Mouse (Mus musculus): ENCODE measurements around the gene Ppm1e. TPM values are rescaled to one million over a fixed set of nuclear protein-coding genes. Genes with fewer than 3 reads are reported as not detected.

Ppm1e gene
- total and polyA plus RNA-seq, 3 experiments: 0.64 to 0.86 (median 0.74) TPM

DNA sequence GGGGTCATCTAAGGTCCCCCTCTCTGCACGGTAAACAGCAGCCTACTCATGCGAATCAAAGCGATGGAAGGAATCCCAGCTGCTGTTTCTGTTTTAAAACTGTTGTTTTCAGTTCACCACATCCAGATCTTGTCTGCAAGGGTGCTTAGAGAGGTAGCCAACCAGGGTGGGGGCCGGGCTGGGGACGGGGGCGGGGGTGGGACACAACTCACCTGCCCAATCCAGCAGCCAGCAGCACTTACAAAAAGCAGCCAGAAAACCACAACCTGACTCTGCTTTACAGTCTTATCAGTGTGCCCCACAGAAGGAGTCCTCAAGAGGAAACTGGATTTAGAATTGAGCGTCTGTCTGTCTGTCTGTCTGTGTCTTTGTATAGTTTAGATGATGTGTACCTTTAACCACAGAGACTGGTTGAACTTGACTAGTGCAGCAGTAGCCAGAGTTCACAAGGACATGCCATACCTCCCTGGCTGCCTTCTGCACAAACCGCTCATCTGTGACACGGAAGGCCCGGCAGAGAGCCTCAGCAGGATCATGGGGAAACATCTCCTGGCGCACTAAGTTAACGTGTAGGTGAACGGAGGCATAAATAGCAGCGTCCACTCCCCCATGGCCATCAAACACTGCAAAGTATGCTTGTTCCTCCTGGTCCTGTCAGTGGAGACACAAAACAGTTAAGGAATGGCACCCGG lies 118.5 kb downstream of the Ppm1e start:
- dilution Hi-C loops (cut with MboI; ENCODE audit: extremely low pct_ligation_motif_present, extremely low pct_unique_long_range_greater_than_20kb, low sequenced_read_pairs) (no loop called here), in situ Hi-C loops (cut with MboI; ENCODE audit: low pct_ligation_motif_present, low pct_unique_long_range_greater_than_20kb, low sequenced_read_pairs) (no loop called here)

GRCm38 (mm10) chr11:87238891-87239530 lies 119.8 kb downstream of the Ppm1e start:
- no peak for DNase-seq (ENCODE audit: extremely low read depth)
- dilution Hi-C loops (cut with MboI; ENCODE audit: extremely low pct_ligation_motif_present, extremely low pct_unique_long_range_greater_than_20kb, low sequenced_read_pairs) (no loop called here), in situ Hi-C loops (cut with MboI; ENCODE audit: low pct_ligation_motif_present, low pct_unique_long_range_greater_than_20kb, low sequenced_read_pairs) (no loop called here)
- H3K27me3 ChIP-seq (replicated peaks): no peaks in the 10 kb centered on the region
- H3K4me1 ChIP-seq (ENCODE audit: control insufficient read depth in 1 of 2, insufficient read depth in 2 of 2): peaks cover 17 to 62% of the 10 kb centered on the region in 2 experiments
- H3K4me2 ChIP-seq (ENCODE audit: insufficient read depth, low read depth, poor library complexity, severe bottlenecking): no peak overlapping the region
- no peak for TF ChIP-seq RCOR1 (conservative IDR thresholded peaks at IDR 0.05; ENCODE audit: low read depth, low read length)
- no peak for TF ChIP-seq NRF1 (IDR thresholded peaks at IDR 0.05; ENCODE audit: low read depth, low read length)
- no peak for TF ChIP-seq NELFE (IDR thresholded peaks at IDR 0.05; ENCODE audit: low read depth, low read length)
- TF ChIP-seq UBTF (IDR thresholded peaks at IDR 0.05; ENCODE audit: low read depth, low read length): no peak
- no peak for TF ChIP-seq SMC3 (IDR thresholded peaks at IDR 0.05; ENCODE audit: low read depth, low read length)
- no peak for TF ChIP-seq BHLHE40 (IDR thresholded peaks at IDR 0.05; ENCODE audit: low read depth, low read length)
- TF ChIP-seq E2F4 (IDR thresholded peaks at IDR 0.05; ENCODE audit: insufficient replicate concordance, low read depth, low read length): no peak
- TF ChIP-seq RAD21 (IDR thresholded peaks at IDR 0.05; ENCODE audit: low read depth, low read length): no peak
- H3K79me2 ChIP-seq (replicated peaks; ENCODE audit: control insufficient read depth, extremely low read depth, insufficient read depth, poor library complexity, severe bottlenecking): no peaks in the 10 kb centered on the region
- H3K4me3 ChIP-seq (replicated peaks in 1 of 3; ENCODE audit: low read depth in 2 of 3, low read length in 2 of 3, poor library complexity in 1 of 3): no peak overlapping the region
- no peak overlapping the region for H3K9ac ChIP-seq (ENCODE audit: insufficient read depth, low read depth)
- peaks cover 11 to 41% of the 10 kb centered on the region in 2 experiments for H3K36me3 ChIP-seq (replicated peaks in 1 of 2; ENCODE audit: control insufficient read depth in 1 of 2, insufficient read depth in 1 of 2, low read length in 1 of 2)
- H3K9me3 ChIP-seq (replicated peaks; ENCODE audit: low read length): no peaks in the 10 kb centered on the region
- H3K27ac ChIP-seq (ENCODE audit: insufficient read depth, low read depth): no peak overlapping the region

More for the DNA sequence above, 118.5 kb downstream of the Ppm1e start:
- peaks cover 8 to 41% of the 10 kb centered on the region in 2 experiments for H3K36me3 ChIP-seq (replicated peaks in 1 of 2; ENCODE audit: control insufficient read depth in 1 of 2, insufficient read depth in 1 of 2, low read length in 1 of 2)
- peaks cover 8 to 56% of the 10 kb centered on the region in 2 experiments for H3K4me1 ChIP-seq (ENCODE audit: control insufficient read depth in 1 of 2, insufficient read depth in 2 of 2)
- no peak overlapping the region for H3K4me2 ChIP-seq (ENCODE audit: insufficient read depth, low read depth, poor library complexity, severe bottlenecking)
- H3K9me3 ChIP-seq (replicated peaks; ENCODE audit: low read length): no peaks in the 10 kb centered on the region
- no peak overlapping the region for H3K9ac ChIP-seq (ENCODE audit: insufficient read depth, low read depth)
- DNase-seq (ENCODE audit: extremely low read depth): peak; percentile 35
- H3K79me2 ChIP-seq (replicated peaks; ENCODE audit: control insufficient read depth, extremely low read depth, insufficient read depth, poor library complexity, severe bottlenecking): no peaks in the 10 kb centered on the region
- no peak overlapping the region for H3K27ac ChIP-seq (ENCODE audit: insufficient read depth, low read depth)
- no peaks in the 10 kb centered on the region for H3K27me3 ChIP-seq (replicated peaks)
- H3K4me3 ChIP-seq (replicated peaks in 1 of 3; ENCODE audit: low read depth in 2 of 3, low read length in 2 of 3, poor library complexity in 1 of 3): no peak overlapping the region
- TF ChIP-seq EP300 (IDR thresholded peaks at IDR 0.05; ENCODE audit: low read length): peak; percentile 10; the same call in 1 of the 2 replicates
- TF ChIP-seq ETS1 (conservative IDR thresholded peaks at IDR 0.05; ENCODE audit: low read depth, low read length): no peak

DNA sequence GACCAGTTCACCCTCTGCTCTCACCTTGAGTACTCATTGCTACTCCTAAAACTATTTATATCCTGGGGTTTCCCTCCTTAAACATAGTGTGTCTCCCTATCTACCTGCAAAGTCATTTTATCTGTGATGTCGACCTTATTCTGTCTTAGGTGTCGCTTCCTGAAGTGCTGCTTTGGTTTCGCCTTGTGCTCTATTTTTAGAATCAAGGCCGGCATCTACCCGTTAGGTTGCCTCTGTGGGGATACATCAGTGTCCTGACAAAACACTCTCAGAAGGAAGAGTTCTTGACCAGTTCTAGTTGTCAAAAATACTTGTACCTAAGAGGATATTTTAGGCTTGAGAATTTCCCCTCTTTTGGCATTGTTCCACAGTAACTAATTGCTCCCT lies 123.3 kb downstream of the Ppm1e start:
- H3K27me3 ChIP-seq (replicated peaks): no peaks in the 10 kb centered on the region
- H3K4me2 ChIP-seq (ENCODE audit: insufficient read depth, low read depth, poor library complexity, severe bottlenecking): peak overlapping the region; percentile 47; the same call in 1 of the 2 replicates
- H3K4me3 ChIP-seq (replicated peaks in 1 of 3; ENCODE audit: low read depth in 2 of 3, low read length in 2 of 3, poor library complexity in 1 of 3): no peak overlapping the region
- no peaks in the 10 kb centered on the region for H3K9me3 ChIP-seq (replicated peaks; ENCODE audit: low read length)
- no peak for TF ChIP-seq UBTF (IDR thresholded peaks at IDR 0.05; ENCODE audit: low read depth, low read length)
- peak; percentile 91 for TF ChIP-seq MEF2A (IDR thresholded peaks at IDR 0.05; ENCODE audit: borderline replicate concordance, low read depth, low read length)
- TF ChIP-seq BHLHE40 (IDR thresholded peaks at IDR 0.05; ENCODE audit: low read depth, low read length): no peak
- TF ChIP-seq EP300 (IDR thresholded peaks at IDR 0.05; ENCODE audit: low read length): peak; percentile 27; the same call in 1 of the 2 replicates
- no peak for TF ChIP-seq POLR2AphosphoS2 (IDR thresholded peaks at IDR 0.05; ENCODE audit: low read depth, low read length)
- no peaks in the 10 kb centered on the region for H3K79me2 ChIP-seq (replicated peaks; ENCODE audit: control insufficient read depth, extremely low read depth, insufficient read depth, poor library complexity, severe bottlenecking)
- dilution Hi-C loops (cut with MboI; ENCODE audit: extremely low pct_ligation_motif_present, extremely low pct_unique_long_range_greater_than_20kb, low sequenced_read_pairs): no loop called here
- peaks cover 11 to 56% of the 10 kb centered on the region in 2 experiments for H3K36me3 ChIP-seq (replicated peaks in 1 of 2; ENCODE audit: control insufficient read depth in 1 of 2, insufficient read depth in 1 of 2, low read length in 1 of 2)
- peak overlapping the region; percentile 3; the same call in 1 of the 2 replicates for H3K9ac ChIP-seq (ENCODE audit: insufficient read depth, low read depth)
- H3K4me1 ChIP-seq (ENCODE audit: control insufficient read depth in 1 of 2, insufficient read depth in 2 of 2): peaks cover 16 to 55% of the 10 kb centered on the region in 2 experiments
- in situ Hi-C loops (cut with MboI; ENCODE audit: low pct_ligation_motif_present, low pct_unique_long_range_greater_than_20kb, low sequenced_read_pairs): no loop called here
- DNase-seq (ENCODE audit: extremely low read depth): peak; percentile 27
- no peak overlapping the region for H3K27ac ChIP-seq (ENCODE audit: insufficient read depth, low read depth)
